Mouse (Mus musculus) macrophage (primary cell): Measurements from ENCODE around the gene Krtap5-2. TPM values are rescaled to one million over a fixed set of nuclear protein-coding genes. Genes with fewer than 3 reads are reported as not detected.
"Not testable (repeated sequence)": the region's sequence is repeated elsewhere in the genome, so short reads cannot be mapped to it uniquely, and the experiment has no call there.

ENCODE experiments used
- H3K27ac ChIP-seq: fragments of 350-480 bp; formaldehyde crosslinking; 2 replicates; pipeline ENCODE4 v1.9.0; 2021
- H3K36me3 ChIP-seq: fragments of 350-480 bp; formaldehyde crosslinking; 2 replicates; pipeline ENCODE4 v1.9.0; 2021; ENCODE audit errors: inconsistent target
- H3K4me3 ChIP-seq: fragments of 350-480 bp; formaldehyde crosslinking; 2 replicates; pipeline ENCODE4 v1.9.0; 2021; ENCODE audit errors: inconsistent target
- H3K79me2 ChIP-seq: fragments of 350-480 bp; formaldehyde crosslinking; 2 replicates; pipeline ENCODE4 v1.9.0; 2021; ENCODE audit errors: inconsistent target
- WGBS: methylation state at CpG from one replicate; pipeline ENCODE4 v1.1.7; 2026; ENCODE audit warnings: inconsistent platforms; ENCODE audit not compliant: missing documents; 5-methylcytosine and 5-hydroxymethylcytosine counted together
- polyA plus RNA-seq: library from polyadenylated mRNA; stranded (reverse); fragments of 250-400 nt; gene quantifications from 3 replicates; pipeline ENCODE4 v1.2.4, GENCODE M21; 2018; ENCODE audit warnings: inconsistent platforms

The Krtap5-2 gene
- polyA plus RNA-seq, 1 experiment from 2014 or later = not detected

GRCm38 (mm10) chr7:142155308-142155707 lies 20.5 kb downstream of the Krtap5-2 start:
- Histone ChIP-seq H3K4me3 (no peak overlapping the region), H3K79me2 (no peaks in the 10 kb centered on the region), H3K36me3 (no peaks in the 10 kb centered on the region), H3K27ac (no peak overlapping the region)
- 0% methylated on average over 1 of the region's 1 CpGs for WGBS

- Histone ChIP-seq H3K27ac (no peak overlapping the region), H3K4me3 (no peak overlapping the region), H3K79me2 (no peaks in the 10 kb centered on the region), H3K36me3 (no peaks in the 10 kb centered on the region)
- 93% methylated on average over 4 of the region's 4 CpGs for WGBS
These were observed 23.6 kb downstream of the Krtap5-2 start for GRCm38 (mm10) chr7:142152191-142152590.

GRCm38 (mm10) chr7:142148633-142149032 lies 27.2 kb downstream of the Krtap5-2 start:
- no peaks in the 10 kb centered on the region for H3K79me2 ChIP-seq
- H3K36me3 ChIP-seq = no peaks in the 10 kb centered on the region
- no peak overlapping the region for H3K27ac ChIP-seq
- no peak overlapping the region for H3K4me3 ChIP-seq

- no peaks in the 10 kb centered on the region for H3K79me2 ChIP-seq
- no peaks in the 10 kb centered on the region for H3K36me3 ChIP-seq
- WGBS = 0% methylated on average over 1 of the region's 1 CpGs
- H3K27ac ChIP-seq = no peak overlapping the region
- H3K4me3 ChIP-seq = no peak overlapping the region
These were observed 29.8 kb downstream of the Krtap5-2 start for GRCm38 (mm10) chr7:142146033-142146432.

GRCm38 (mm10) chr7:142145413-142145940 lies 30.3 kb downstream of the Krtap5-2 start:
- Histone ChIP-seq H3K4me3 (no peak overlapping the region), H3K27ac (no peak overlapping the region), H3K36me3 (no peaks in the 10 kb centered on the region), H3K79me2 (no peaks in the 10 kb centered on the region)
- WGBS = 86% methylated on average over 4 of the region's 4 CpGs

GRCm38 (mm10) chr7:142144507-142144906 lies 31.3 kb downstream of the Krtap5-2 start, which contains the start of gene Gm45337:
Gm45337 (minus strand) TSS chr7:142144607.
- Histone ChIP-seq H3K36me3 (no peaks in the 10 kb centered on the region), H3K27ac (no peak within 1 kb of the TSS), H3K4me3 (no peak within 1 kb of the TSS), H3K79me2 (no peaks in the 10 kb centered on the region)
- WGBS = 100% methylated on average over 1 of the region's 1 CpGs

- not testable (repeated sequence) for H3K27ac ChIP-seq, H3K79me2 ChIP-seq, H3K4me3 ChIP-seq, H3K36me3 ChIP-seq
- WGBS = 0% methylated on average over 1 of the region's 1 CpGs
These were observed 32.2 kb downstream of the Krtap5-2 start for GRCm38 (mm10) chr7:142143506-142144010.

- 25% methylated on average over 1 of the region's 1 CpGs for WGBS
- H3K27ac ChIP-seq = no peak overlapping the region
These were observed 35.1 kb downstream of the Krtap5-2 start for GRCm38 (mm10) chr7:142140696-142141095.

GRCm38 (mm10) chr7:142135934-142136333 lies 39.9 kb downstream of the Krtap5-2 start, which contains the start of gene Gm39115:
Gm39115 (minus strand) TSS chr7:142136034.
- H3K79me2 ChIP-seq, H3K4me3 ChIP-seq, H3K36me3 ChIP-seq, H3K27ac ChIP-seq: not testable (repeated sequence)
- 0% methylated on average over 2 of the region's 2 CpGs for WGBS

More at GRCm38 (mm10) chr7:142140696-142141095, 35.1 kb downstream of the Krtap5-2 start:
- no peaks in the 10 kb centered on the region for H3K79me2 ChIP-seq
- H3K36me3 ChIP-seq = no peaks in the 10 kb centered on the region
- no peak overlapping the region for H3K4me3 ChIP-seq

- no peaks in the 10 kb centered on the region for H3K79me2 ChIP-seq
- no peaks in the 10 kb centered on the region for H3K36me3 ChIP-seq
- 59% methylated on average over 4 of the region's 4 CpGs for WGBS
- no peak overlapping the region for H3K27ac ChIP-seq
- no peak overlapping the region for H3K4me3 ChIP-seq
These were observed 41.4 kb downstream of the Krtap5-2 start for GRCm38 (mm10) chr7:142134206-142134995.

GRCm38 (mm10) chr7:142128843-142129242 lies 47.0 kb downstream of the Krtap5-2 start:
- H3K27ac ChIP-seq = no peak overlapping the region
- H3K36me3 ChIP-seq = no peaks in the 10 kb centered on the region
- no peaks in the 10 kb centered on the region for H3K79me2 ChIP-seq
- WGBS = 52% methylated on average over 4 of the region's 4 CpGs
- H3K4me3 ChIP-seq = no peak overlapping the region

Other genes with a start within 250 kb of the Krtap5-2 start
- gene Brsk2, start 226.3 kb downstream of the Krtap5-2 start, polyA plus RNA-seq = not detected in 3 replicates
- gene Mob2, start 114.9 kb downstream of the Krtap5-2 start, polyA plus RNA-seq = 22.8 to 35.4 TPM (median 31.3 TPM) in 3 replicates
- 0.22 to 1.2 TPM (median 0.47 TPM) in 3 replicates for gene Dusp8, start 80.2 kb downstream of the Krtap5-2 start, polyA plus RNA-seq
- gene Gm45618, start 55.3 kb downstream of the Krtap5-2 start, polyA plus RNA-seq = not detected in 3 replicates
- gene Gm39115, start 40.0 kb downstream of the Krtap5-2 start, polyA plus RNA-seq = not detected in 3 replicates
- gene Gm45337, start 31.4 kb downstream of the Krtap5-2 start, polyA plus RNA-seq = not detected in 3 replicates
- not detected in 3 replicates for gene Gm29735, start 18.9 kb downstream of the Krtap5-2 start, polyA plus RNA-seq
- not detected in 3 replicates for gene Gm4553, start 10.3 kb downstream of the Krtap5-2 start, polyA plus RNA-seq
- gene Gm10153, start 14.4 kb upstream of the Krtap5-2 start, polyA plus RNA-seq = not detected in 3 replicates
- gene Krtap5-3, start 25.4 kb upstream of the Krtap5-2 start, polyA plus RNA-seq = not detected in 3 replicates
- not detected in 3 replicates for gene Gm7579, start 35.9 kb upstream of the Krtap5-2 start, polyA plus RNA-seq
- gene Krtap5-5, start 54.0 kb upstream of the Krtap5-2 start, polyA plus RNA-seq = not detected in 3 replicates
- gene Gm40460, start 65.1 kb upstream of the Krtap5-2 start, polyA plus RNA-seq = not detected in 3 replicates
- not detected in 3 replicates for gene Gm2431, start 82.3 kb upstream of the Krtap5-2 start, polyA plus RNA-seq
- gene Gm4559, start 98.4 kb upstream of the Krtap5-2 start, polyA plus RNA-seq = not detected in 3 replicates
- gene Krtap5-1, start 121.1 kb upstream of the Krtap5-2 start, polyA plus RNA-seq = not detected in 3 replicates
- gene Krtap5-4, start 127.5 kb upstream of the Krtap5-2 start, polyA plus RNA-seq = not detected in 3 replicates
- not detected in 3 replicates for gene Ifitm10, start 197.7 kb upstream of the Krtap5-2 start, polyA plus RNA-seq
- gene Gm49369, start 206.7 kb upstream of the Krtap5-2 start, polyA plus RNA-seq = 9.6 to 6,145 TPM (median 21.2 TPM) in 3 replicates
- 15,815 to 17,787 TPM (median 16,857 TPM) in 3 replicates for gene Ctsd, start 212.0 kb upstream of the Krtap5-2 start, polyA plus RNA-seq